Mouse (Mus musculus) limb, embryonic 15.5 days (tissue): ENCODE measurements around the gene Pcsk4. TPM values are rescaled to one million over a fixed set of nuclear protein-coding genes. Genes with fewer than 3 reads are reported as not detected.

Source experiments
- ATAC-seq: fragments of 200-750 bp; cut with Nextera tagmentation; 2 replicates; pipeline ENCODE4 v1.8.0; 2017; ENCODE audit warnings: low read depth, moderate TSS enrichment; ENCODE audit not compliant: insufficient number of reproducible peaks, low FRiP score, low TSS enrichment
- H3K27ac ChIP-seq: fragments of 300-500 bp; sonication (generic); 2 replicates; pipeline ENCODE4 v1.5.1; 2015; ENCODE audit warnings: moderate library complexity, mild to moderate bottlenecking, inconsistent platforms
- H3K27me3 ChIP-seq: fragments of 300-500 bp; sonication (generic); 2 replicates; pipeline ENCODE4 v1.6.1; 2015; ENCODE audit warnings: inconsistent platforms
- H3K36me3 ChIP-seq: fragments of 300-500 bp; sonication (generic); 2 replicates; pipeline ENCODE4 v1.6.1; 2015; ENCODE audit warnings: inconsistent platforms
- H3K4me1 ChIP-seq: fragments of 300-500 bp; sonication (generic); 2 replicates; pipeline ENCODE4 v1.6.1; 2015; ENCODE audit warnings: inconsistent platforms
- H3K4me2 ChIP-seq: fragments of 300-500 bp; sonication (generic); 2 replicates; pipeline ENCODE4 v1.6.1; 2015; ENCODE audit warnings: mild to moderate bottlenecking, inconsistent platforms
- H3K4me3 ChIP-seq: fragments of 300-500 bp; sonication (generic); 2 replicates; pipeline ENCODE4 v1.5.1; 2015; ENCODE audit warnings: mild to moderate bottlenecking, inconsistent platforms
- H3K9ac ChIP-seq: fragments of 300-500 bp; sonication (generic); 2 replicates; pipeline ENCODE4 v1.6.1; 2015; ENCODE audit warnings: inconsistent platforms
- H3K9me3 ChIP-seq: fragments of 300-500 bp; sonication (generic); 2 replicates; pipeline ENCODE4 v1.6.1; 2016; ENCODE audit warnings: inconsistent platforms
- WGBS: fragments of 180-500 bp; shearing (Covaris S2); methylation state at CpG from one replicate; pipeline ENCODE4 v1.1.7; 2015; 5-methylcytosine and 5-hydroxymethylcytosine counted together
- polyA plus RNA-seq: library from polyadenylated mRNA; unstranded; fragments of >200 nt; fragmentation: Nextera tagmentation; extraction: Ambion mirVana; gene quantifications from 2 replicates; pipeline ENCODE4 v1.2.1, GENCODE M21; 2015

Gene Pcsk4
- polyA plus RNA-seq, 1 experiment from 2014 or later = 5.0 TPM

- H3K4me1 ChIP-seq = peaks cover 42% of the 10 kb centered on the region
- H3K4me2 ChIP-seq = peak overlapping the region; percentile 75
- peak overlapping the region; percentile 96 for H3K27ac ChIP-seq
- ATAC-seq = no peak
- peak overlapping the region; percentile 92 for H3K9ac ChIP-seq
- peak overlapping the region; percentile 68 for H3K4me3 ChIP-seq
- peaks cover 17% of the 10 kb centered on the region for H3K27me3 ChIP-seq
- H3K9me3 ChIP-seq = no peaks in the 10 kb centered on the region
- H3K36me3 ChIP-seq = peaks cover 31% of the 10 kb centered on the region
- WGBS = 16% methylated on average over 14 of the region's 14 CpGs
Observed at GRCm38 (mm10) chr10:80293325-80293724, 36.0 kb downstream of the Pcsk4 start.

- peaks cover 42% of the 10 kb centered on the region for H3K4me1 ChIP-seq
- peak within 1 kb of the TSS; percentile 68 for H3K4me3 ChIP-seq
- peaks cover 37% of the 10 kb centered on the region for H3K36me3 ChIP-seq
- WGBS = under 1% methylated on average over 72 of the region's 72 CpGs
- peak within 1 kb of the TSS; percentile 92 for H3K9ac ChIP-seq
- H3K27ac ChIP-seq = peak within 1 kb of the TSS; percentile 96
- peak within 1 kb of the TSS; percentile 75 for H3K4me2 ChIP-seq
- peak; percentile 84 for ATAC-seq
- H3K27me3 ChIP-seq = peaks cover 9% of the 10 kb centered on the region
- H3K9me3 ChIP-seq = no peaks in the 10 kb centered on the region
Observed at GRCm38 (mm10) chr10:80292251-80293146, 36.8 kb downstream of the Pcsk4 start, which contains the start of gene Rps15. Rps15 (plus strand) TSS chr10:80292453.

- Histone ChIP-seq H3K36me3 (peaks cover 58% of the 10 kb centered on the region), H3K27ac (no peak overlapping the region), H3K9me3 (no peaks in the 10 kb centered on the region), H3K4me3 (no peak overlapping the region), H3K4me1 (peaks cover 11% of the 10 kb centered on the region), H3K4me2 (no peak overlapping the region), H3K27me3 (no peaks in the 10 kb centered on the region), H3K9ac (no peak overlapping the region)
- no peak for ATAC-seq
- 66% methylated on average over 8 of the region's 8 CpGs for WGBS
Observed at GRCm38 (mm10) chr10:80288657-80289056, 40.6 kb downstream of the Pcsk4 start.

- H3K4me2 ChIP-seq = no peak overlapping the region
- H3K36me3 ChIP-seq = peaks cover 59% of the 10 kb centered on the region
- peaks cover 6% of the 10 kb centered on the region for H3K4me1 ChIP-seq
- no peak overlapping the region for H3K9ac ChIP-seq
- H3K27ac ChIP-seq = peak overlapping the region; percentile 11; the same call in 1 of the 2 replicates
- H3K9me3 ChIP-seq = no peaks in the 10 kb centered on the region
- no peak overlapping the region for H3K4me3 ChIP-seq
- ATAC-seq = no peak
- 90% methylated on average over 12 of the region's 12 CpGs for whole genome bisulfite sequencing
- H3K27me3 ChIP-seq = no peaks in the 10 kb centered on the region
Observed at GRCm38 (mm10) chr10:80288097-80288496, 41.2 kb downstream of the Pcsk4 start.

GRCm38 (mm10) chr10:80285222-80286070 lies 43.9 kb downstream of the Pcsk4 start:
- Histone ChIP-seq H3K4me3 (no peak overlapping the region), H3K9me3 (no peaks in the 10 kb centered on the region), H3K4me2 (no peak overlapping the region), H3K9ac (no peak overlapping the region), H3K4me1 (0 out of 2 replicates have a peak, but pooled peaks cover 6% of the 10 kb centered on the region), H3K27ac (no peak overlapping the region), H3K27me3 (no peaks in the 10 kb centered on the region), H3K36me3 (peaks cover 84% of the 10 kb centered on the region)
- 85% methylated on average over 12 of the region's 15 CpGs for WGBS
- ATAC-seq = no peak

- Histone ChIP-seq H3K4me2 (no peak overlapping the region), H3K36me3 (peaks cover 95% of the 10 kb centered on the region), H3K9ac (no peak overlapping the region), H3K9me3 (no peaks in the 10 kb centered on the region), H3K4me3 (no peak overlapping the region), H3K27ac (0 out of 2 replicates have a peak overlapping the region, but pooled peaks have one; percentile 51), H3K27me3 (no peaks in the 10 kb centered on the region), H3K4me1 (0 out of 2 replicates have a peak, but pooled peaks cover 6% of the 10 kb centered on the region)
- 80% methylated on average over 20 of the region's 20 CpGs for WGBS
- no peak for ATAC-seq
Observed at GRCm38 (mm10) chr10:80282481-80283441, 46.5 kb downstream of the Pcsk4 start.

GRCm38 (mm10) chr10:80281921-80282371 lies 47.4 kb downstream of the Pcsk4 start:
- Histone ChIP-seq H3K9me3 (no peaks in the 10 kb centered on the region), H3K27me3 (no peaks in the 10 kb centered on the region), H3K36me3 (peaks cover 96% of the 10 kb centered on the region), H3K4me3 (no peak overlapping the region), H3K9ac (no peak overlapping the region), H3K4me1 (0 out of 2 replicates have a peak, but pooled peaks cover 6% of the 10 kb centered on the region), H3K27ac (no peak overlapping the region), H3K4me2 (no peak overlapping the region)
- WGBS = 71% methylated on average over 8 of the region's 8 CpGs
- no peak for ATAC-seq

GRCm38 (mm10) chr10:80281304-80281703 lies 48.0 kb downstream of the Pcsk4 start:
- Histone ChIP-seq H3K27me3 (no peaks in the 10 kb centered on the region), H3K4me3 (no peak overlapping the region), H3K9me3 (no peaks in the 10 kb centered on the region), H3K9ac (no peak overlapping the region), H3K4me2 (no peak overlapping the region), H3K4me1 (0 out of 2 replicates have a peak, but pooled peaks cover 6% of the 10 kb centered on the region), H3K36me3 (peaks cover 94% of the 10 kb centered on the region), H3K27ac (no peak overlapping the region)
- 72% methylated on average over 7 of the region's 7 CpGs for WGBS
- no peak for ATAC-seq

- no peak for ATAC-seq
- Histone ChIP-seq H3K4me1 (0 out of 2 replicates have a peak, but pooled peaks cover 6% of the 10 kb centered on the region), H3K4me2 (no peak overlapping the region), H3K27ac (no peak overlapping the region), H3K27me3 (no peaks in the 10 kb centered on the region), H3K4me3 (no peak overlapping the region), H3K36me3 (peaks cover 94% of the 10 kb centered on the region), H3K9me3 (no peaks in the 10 kb centered on the region), H3K9ac (no peak overlapping the region)
- 91% methylated on average over 12 of the region's 12 CpGs for WGBS
Observed at GRCm38 (mm10) chr10:80279273-80279672, 50.0 kb downstream of the Pcsk4 start.

GRCm38 (mm10) chr10:80278390-80278789 lies 50.9 kb downstream of the Pcsk4 start:
- 0 out of 2 replicates have a peak, but pooled peaks cover 6% of the 10 kb centered on the region for H3K4me1 ChIP-seq
- H3K4me2 ChIP-seq = no peak overlapping the region
- 91% methylated on average over 9 of the region's 9 CpGs for WGBS
- no peak overlapping the region for H3K9ac ChIP-seq
- H3K4me3 ChIP-seq = no peak overlapping the region
- H3K27ac ChIP-seq = no peak overlapping the region
- H3K9me3 ChIP-seq = no peaks in the 10 kb centered on the region
- H3K36me3 ChIP-seq = peaks cover 94% of the 10 kb centered on the region
- no peak for ATAC-seq
- no peaks in the 10 kb centered on the region for H3K27me3 ChIP-seq

- no peak overlapping the region for H3K9ac ChIP-seq
- no peak overlapping the region for H3K4me3 ChIP-seq
- no peak for ATAC-seq
- peaks cover 11% of the 10 kb centered on the region for H3K4me1 ChIP-seq
- no peak overlapping the region for H3K27ac ChIP-seq
- WGBS = 91% methylated on average over 5 of the region's 5 CpGs
- H3K27me3 ChIP-seq = no peaks in the 10 kb centered on the region
- H3K36me3 ChIP-seq = peaks cover 85% of the 10 kb centered on the region
- H3K4me2 ChIP-seq = no peak overlapping the region
- H3K9me3 ChIP-seq = no peaks in the 10 kb centered on the region
Observed at GRCm38 (mm10) chr10:80276238-80276637, 53.1 kb downstream of the Pcsk4 start.
